Mouse (Mus musculus): Measurements from ENCODE around the gene Olfr583. TPM values are rescaled to one million over a fixed set of nuclear protein-coding genes. Genes with fewer than 3 reads are reported as not detected.

The Olfr583 gene
- not detected in 2 replicates for polyA plus RNA-seq (2015; fragmentation: Nextera tagmentation; extraction: Ambion mirVana)

GRCm38 (mm10) chr7:103051000-103051399, at the start of gene Olfr583:
Gene Olfr583, plus strand, starts transcription at chr7:103051300.
- Histone ChIP-seq H3K4me2 (no peak within 1 kb of the TSS), H3K27ac (no peak within 1 kb of the TSS), H3K9ac (no peak within 1 kb of the TSS), H3K4me1 (replicated peaks) (no peaks in the 10 kb centered on the region), H3K9me3 (replicated peaks) (no peaks in the 10 kb centered on the region), H3K27me3 (no peaks in the 10 kb centered on the region), H3K4me3 (replicated peaks) (no peak within 1 kb of the TSS), H3K36me3 (no peaks in the 10 kb centered on the region)
- no peak for ATAC-seq (ENCODE audit: low read depth)
- 56% methylated on average over 1 of the region's 1 CpGs for WGBS (ENCODE audit: insufficient replicate concordance)
- DNase-seq = no peak

DNA sequence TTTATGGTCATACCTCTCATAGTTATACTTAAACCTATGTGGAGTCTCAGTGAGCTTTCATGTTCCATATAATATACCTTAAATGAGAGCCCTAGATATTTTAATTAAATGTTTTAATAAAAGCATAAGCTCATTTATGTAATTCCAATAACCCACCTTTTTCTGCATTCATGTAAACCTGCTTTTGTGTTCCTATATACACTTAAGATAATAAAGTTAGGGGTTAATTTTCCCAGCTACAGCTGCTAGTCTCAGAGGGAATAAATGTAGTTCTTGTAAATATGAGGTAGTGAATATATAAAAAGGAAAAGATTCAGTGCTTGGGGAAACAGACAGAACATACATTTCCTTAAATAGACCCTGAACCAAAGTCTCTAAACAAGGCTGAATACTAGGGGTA, 13.4 kb upstream of the Olfr583 start, which contains the start of gene Olfr582:
TSS of gene Olfr582 (plus strand) at position 301 of the 400 bp plus-strand sequence.
- no peaks in the 10 kb centered on the region for H3K36me3 ChIP-seq
- no peak within 1 kb of the TSS for H3K4me3 ChIP-seq (replicated peaks)
- ATAC-seq (ENCODE audit: low read depth) (no peak), DNase-seq (no peak)
- no peak within 1 kb of the TSS for H3K9ac ChIP-seq
- H3K27me3 ChIP-seq = no peaks in the 10 kb centered on the region
- no peaks in the 10 kb centered on the region for H3K4me1 ChIP-seq (replicated peaks)
- H3K4me2 ChIP-seq = no peak within 1 kb of the TSS
- H3K27ac ChIP-seq = no peak within 1 kb of the TSS
- no peaks in the 10 kb centered on the region for H3K9me3 ChIP-seq (replicated peaks)

DNA sequence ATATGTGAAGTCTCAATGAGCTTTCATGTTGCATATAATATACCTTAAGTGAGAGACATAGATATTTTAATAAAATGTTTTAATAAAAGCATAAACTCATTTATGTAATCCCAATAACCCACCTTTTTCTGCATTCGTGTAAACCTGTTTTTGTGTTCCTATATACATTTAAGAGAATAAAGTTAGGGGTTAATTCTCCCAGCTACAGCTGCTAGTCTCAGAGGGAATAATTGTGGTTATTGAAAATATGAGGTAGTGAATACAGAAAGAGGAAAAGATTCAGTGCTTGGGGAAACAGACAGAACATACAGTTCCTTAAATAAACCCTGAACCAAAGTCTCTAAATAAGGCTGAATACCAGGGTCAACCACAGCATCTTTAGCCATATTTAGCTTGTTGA, 30.5 kb downstream of the Olfr583 start, which contains the start of gene Olfr584:
TSS of gene Olfr584 (plus strand) at position 301 of the 400 bp plus-strand sequence.
- Histone ChIP-seq H3K36me3 (no peaks in the 10 kb centered on the region), H3K9me3 (replicated peaks) (0 out of 2 replicates have a peak, but pooled peaks cover 4% of the 10 kb centered on the region), H3K4me2 (no peak within 1 kb of the TSS), H3K4me1 (replicated peaks) (no peaks in the 10 kb centered on the region), H3K9ac (no peak within 1 kb of the TSS), H3K27me3 (no peaks in the 10 kb centered on the region), H3K4me3 (replicated peaks) (no peak within 1 kb of the TSS), H3K27ac (no peak within 1 kb of the TSS)
- DNase-seq (no peak), ATAC-seq (ENCODE audit: low read depth) (no peak)
- WGBS (ENCODE audit: insufficient replicate concordance) = 57% methylated on average over 1 of the region's 1 CpGs

DNA sequence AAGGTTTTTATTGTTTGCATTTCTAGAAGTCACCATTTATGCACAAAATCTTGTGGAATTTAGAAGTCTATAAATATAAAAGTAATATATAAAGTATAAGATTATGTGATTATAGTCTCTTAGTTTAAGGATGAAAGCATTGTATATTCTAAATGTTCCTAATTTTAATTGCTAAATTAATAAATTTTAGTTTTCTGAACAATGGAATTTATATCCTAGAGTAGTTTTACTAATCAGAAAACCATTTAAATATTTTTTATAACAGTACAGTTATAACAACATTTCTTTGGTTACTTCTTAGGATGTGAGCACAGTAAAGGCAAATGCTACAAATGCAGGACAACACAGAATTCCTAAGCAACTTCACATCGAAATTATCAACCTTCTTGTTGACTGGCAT, 46.3 kb downstream of the Olfr583 start, which contains the start of gene Olfr585:
TSS of gene Olfr585 (plus strand) at position 301 of the 400 bp plus-strand sequence.
- Histone ChIP-seq H3K27me3 (no peaks in the 10 kb centered on the region), H3K27ac (no peak within 1 kb of the TSS), H3K4me1 (replicated peaks) (no peaks in the 10 kb centered on the region), H3K9me3 (replicated peaks) (no peaks in the 10 kb centered on the region), H3K36me3 (no peaks in the 10 kb centered on the region), H3K9ac (no peak within 1 kb of the TSS), H3K4me3 (replicated peaks) (no peak within 1 kb of the TSS), H3K4me2 (no peak within 1 kb of the TSS)
- DNase-seq (no peak), ATAC-seq (ENCODE audit: low read depth) (no peak)
- WGBS (ENCODE audit: insufficient replicate concordance) = 71% methylated on average over 1 of the region's 1 CpGs

Other genes with a start within 250 kb of the Olfr583 start
- gene Olfr564, start 247.8 kb upstream of the Olfr583 start, polyA plus RNA-seq (2015; fragmentation: Nextera tagmentation; extraction: Ambion mirVana) = not detected in 2 replicates
- not detected in 2 replicates for gene Olfr566, start 192.5 kb upstream of the Olfr583 start, polyA plus RNA-seq (2015; fragmentation: Nextera tagmentation; extraction: Ambion mirVana)
- not detected in 2 replicates for gene Olfr568, start 174.2 kb upstream of the Olfr583 start, polyA plus RNA-seq (2015; fragmentation: Nextera tagmentation; extraction: Ambion mirVana)
- gene Olfr569, start 160.4 kb upstream of the Olfr583 start, polyA plus RNA-seq (2015; fragmentation: Nextera tagmentation; extraction: Ambion mirVana) = not detected in 2 replicates
- not detected in 2 replicates for gene Olfr570, start 156.7 kb upstream of the Olfr583 start, polyA plus RNA-seq (2015; fragmentation: Nextera tagmentation; extraction: Ambion mirVana)
- not detected in 2 replicates for gene Olfr571, start 133.8 kb upstream of the Olfr583 start, polyA plus RNA-seq (2015; fragmentation: Nextera tagmentation; extraction: Ambion mirVana)
- not detected in 2 replicates for gene Olfr572, start 126.9 kb upstream of the Olfr583 start, polyA plus RNA-seq (2015; fragmentation: Nextera tagmentation; extraction: Ambion mirVana)
- gene Olfr573-ps1, start 108.7 kb upstream of the Olfr583 start, polyA plus RNA-seq (2015; fragmentation: Nextera tagmentation; extraction: Ambion mirVana) = not detected in 2 replicates
- not detected in 2 replicates for gene Olfr574, start 102.8 kb upstream of the Olfr583 start, polyA plus RNA-seq (2015; fragmentation: Nextera tagmentation; extraction: Ambion mirVana)
- gene Olfr575, start 92.5 kb upstream of the Olfr583 start, polyA plus RNA-seq (2015; fragmentation: Nextera tagmentation; extraction: Ambion mirVana) = not detected in 2 replicates
- gene Olfr576, start 88.6 kb upstream of the Olfr583 start, polyA plus RNA-seq (2015; fragmentation: Nextera tagmentation; extraction: Ambion mirVana) = not detected in 2 replicates
- gene Olfr577, start 75.4 kb upstream of the Olfr583 start, polyA plus RNA-seq (2015; fragmentation: Nextera tagmentation; extraction: Ambion mirVana) = not detected in 2 replicates
- not detected in 2 replicates for gene Olfr578, start 62.0 kb upstream of the Olfr583 start, polyA plus RNA-seq (2015; fragmentation: Nextera tagmentation; extraction: Ambion mirVana)
- not detected in 2 replicates for gene Olfr582, start 13.3 kb upstream of the Olfr583 start, polyA plus RNA-seq (2015; fragmentation: Nextera tagmentation; extraction: Ambion mirVana)
- not detected in 2 replicates for gene Olfr584, start 30.6 kb downstream of the Olfr583 start, polyA plus RNA-seq (2015; fragmentation: Nextera tagmentation; extraction: Ambion mirVana)
- not detected in 2 replicates for gene Olfr585, start 46.4 kb downstream of the Olfr583 start, polyA plus RNA-seq (2015; fragmentation: Nextera tagmentation; extraction: Ambion mirVana)
- gene Olfr586, start 74.3 kb downstream of the Olfr583 start, polyA plus RNA-seq (2015; fragmentation: Nextera tagmentation; extraction: Ambion mirVana) = not detected in 2 replicates
- gene Olfr588-ps1, start 89.6 kb downstream of the Olfr583 start, polyA plus RNA-seq (2015; fragmentation: Nextera tagmentation; extraction: Ambion mirVana) = not detected in 2 replicates
- not detected in 2 replicates for gene Olfr589, start 105.1 kb downstream of the Olfr583 start, polyA plus RNA-seq (2015; fragmentation: Nextera tagmentation; extraction: Ambion mirVana)
- gene Olfr591, start 127.0 kb downstream of the Olfr583 start, polyA plus RNA-seq (2015; fragmentation: Nextera tagmentation; extraction: Ambion mirVana) = not detected in 2 replicates
- gene Olfr592, start 133.5 kb downstream of the Olfr583 start, polyA plus RNA-seq (2015; fragmentation: Nextera tagmentation; extraction: Ambion mirVana) = not detected in 2 replicates
- not detected in 2 replicates for gene Olfr593, start 160.6 kb downstream of the Olfr583 start, polyA plus RNA-seq (2015; fragmentation: Nextera tagmentation; extraction: Ambion mirVana)
- gene Olfr594, start 165.7 kb downstream of the Olfr583 start, polyA plus RNA-seq (2015; fragmentation: Nextera tagmentation; extraction: Ambion mirVana) = not detected in 2 replicates
- gene Usp17ld, start 201.2 kb downstream of the Olfr583 start, polyA plus RNA-seq (2015; fragmentation: Nextera tagmentation; extraction: Ambion mirVana) = not detected in 2 replicates

All from liver, embryonic 13.5 days (tissue).